Mouse (Mus musculus) stomach, postnatal 0 days (tissue): ENCODE data around the gene Oit3. TPM values are rescaled to one million over a fixed set of nuclear protein-coding genes. Genes with fewer than 3 reads are reported as not detected.

ENCODE experiments used
- ATAC-seq: fragments of 200-750 bp; cut with Nextera tagmentation; 2 replicates; pipeline ENCODE4 v1.8.0; 2017; ENCODE audit not compliant: low FRiP score, low TSS enrichment
- DNase-seq: peaks from one replicate; pipeline ENCODE4 v3.0.0-alpha.2; 2016; ENCODE audit warnings: low spot score
- H3K27ac ChIP-seq: fragments of 300-500 bp; sonication (generic); replicated peaks from 2 replicates; pipeline ENCODE4 v1.5.1; 2014; ENCODE audit warnings: mild to moderate bottlenecking, control low read depth
- H3K27me3 ChIP-seq: fragments of 300-500 bp; sonication (generic); 2 replicates; pipeline ENCODE4 v1.6.1; 2014; ENCODE audit warnings: low read length; ENCODE audit not compliant: control insufficient read depth, insufficient read depth
- H3K36me3 ChIP-seq: fragments of 300-500 bp; sonication (generic); 2 replicates; pipeline ENCODE4 v1.6.1; 2014; ENCODE audit warnings: low read length, mixed read lengths; ENCODE audit not compliant: control insufficient read depth, insufficient read depth
- H3K4me1 ChIP-seq: fragments of 300-500 bp; sonication (generic); replicated peaks from 2 replicates; pipeline ENCODE4 v1.6.1; 2014; ENCODE audit warnings: antibody characterized with exemption; ENCODE audit not compliant: control insufficient read depth, insufficient read depth
- H3K4me2 ChIP-seq: fragments of 300-500 bp; sonication (generic); replicated peaks from 2 replicates; pipeline ENCODE4 v1.6.1; 2014; ENCODE audit warnings: low read depth, mild to moderate bottlenecking, control low read depth, moderate library complexity
- H3K4me3 ChIP-seq: fragments of 300-500 bp; sonication (generic); 2 replicates; pipeline ENCODE4 v1.5.1; 2014; ENCODE audit warnings: low read depth, low read length, control low read depth
- H3K9ac ChIP-seq: fragments of 300-500 bp; sonication (generic); 2 replicates; pipeline ENCODE4 v1.6.1; 2014; ENCODE audit warnings: mild to moderate bottlenecking, low read length, control low read depth, mixed read lengths
- H3K9me3 ChIP-seq: fragments of 300-500 bp; sonication (generic); 2 replicates; pipeline ENCODE4 v1.6.1; 2016; ENCODE audit warnings: low read length; ENCODE audit not compliant: control insufficient read depth
- CTCF ChIP-seq: IDR thresholded peaks from 2 replicates; pipeline ENCODE4 v1.5.1; 2016; ENCODE audit warnings: antibody characterized with exemption, low read depth, mild to moderate bottlenecking, moderate library complexity
- EP300 ChIP-seq: optimal IDR thresholded peaks from 2 replicates; pipeline ENCODE3; 2016; ENCODE audit warnings: antibody characterized with exemption
- WGBS: fragments of 180-500 bp; shearing (Covaris S2); extraction: QIAGEN DNeasy Blood & Tissue Kit; methylation state at CpG from one replicate; pipeline ENCODE4 v1.1.7; 2014; 5-methylcytosine and 5-hydroxymethylcytosine counted together
- polyA plus RNA-seq: library from polyadenylated mRNA; unstranded; fragments of >200 nt; fragmentation: Nextera tagmentation; extraction: Ambion mirVana; gene quantifications from 2 replicates; pipeline ENCODE4 v1.2.1, GENCODE M21; 2015

Gene Oit3
- polyA plus RNA-seq, 1 experiment from 2014 or later, result 0.29 TPM

GRCm38 (mm10) chr10:59454631-59455030 is 13.1 kb upstream of the Oit3 start:
- Histone ChIP-seq H3K4me3 (no peak overlapping the region), H3K27ac (no peak overlapping the region)

GRCm38 (mm10) chr10:59451839-59452238 is 10.3 kb upstream of the Oit3 start:
- Histone ChIP-seq H3K4me2 (no peak overlapping the region), H3K4me3 (no peak overlapping the region), H3K4me1 (no peaks in the 10 kb centered on the region), H3K36me3 (0 out of 2 replicates have a peak, but pooled peaks cover 3% of the 10 kb centered on the region), H3K9ac (no peak overlapping the region), H3K27ac (no peak overlapping the region), H3K9me3 (no peaks in the 10 kb centered on the region), H3K27me3 (no peaks in the 10 kb centered on the region)
- peak; percentile 63 for ATAC-seq
- TF ChIP-seq CTCF (peak; percentile 78), EP300 (no peak)
- no peak for DNase-seq
- WGBS, result 48% methylated on average over 5 of the region's 5 CpGs

More at GRCm38 (mm10) chr10:59454631-59455030, 13.1 kb upstream of the Oit3 start:
- Histone ChIP-seq H3K36me3 (no peaks in the 10 kb centered on the region), H3K27me3 (no peaks in the 10 kb centered on the region), H3K9ac (no peak overlapping the region), H3K9me3 (no peaks in the 10 kb centered on the region), H3K4me1 (no peaks in the 10 kb centered on the region), H3K4me2 (no peak overlapping the region)
- TF ChIP-seq CTCF (peak; percentile 18; the same call in 1 of the 2 replicates), EP300 (no peak)
- no peak for ATAC-seq
- 97% methylated on average over 15 of the region's 15 CpGs for WGBS
- no peak for DNase-seq

- no peak for DNase-seq
- Histone ChIP-seq H3K36me3 (0 out of 2 replicates have a peak, but pooled peaks cover 3% of the 10 kb centered on the region), H3K4me2 (no peak overlapping the region), H3K27me3 (no peaks in the 10 kb centered on the region), H3K4me1 (no peaks in the 10 kb centered on the region), H3K9ac (no peak overlapping the region), H3K27ac (no peak overlapping the region), H3K4me3 (no peak overlapping the region), H3K9me3 (no peaks in the 10 kb centered on the region)
- ATAC-seq, result no peak
- TF ChIP-seq CTCF (no peak), EP300 (no peak)
- WGBS, result 64% methylated on average over 9 of the region's 9 CpGs
These were observed 6.0 kb upstream of the Oit3 start for GRCm38 (mm10) chr10:59447546-59447945.

GRCm38 (mm10) chr10:59446911-59447437 is 5.4 kb upstream of the Oit3 start:
- DNase-seq (no peak), ATAC-seq (no peak)
- Histone ChIP-seq H3K27me3 (no peaks in the 10 kb centered on the region), H3K4me2 (no peak overlapping the region), H3K36me3 (0 out of 2 replicates have a peak, but pooled peaks cover 3% of the 10 kb centered on the region), H3K27ac (no peak overlapping the region), H3K9me3 (no peaks in the 10 kb centered on the region), H3K4me1 (no peaks in the 10 kb centered on the region), H3K4me3 (no peak overlapping the region), H3K9ac (no peak overlapping the region)
- TF ChIP-seq EP300 (no peak), CTCF (no peak)
- WGBS, result 82% methylated on average over 10 of the region's 10 CpGs

GRCm38 (mm10) chr10:59444635-59445034 is 3.1 kb upstream of the Oit3 start:
- Histone ChIP-seq H3K4me3 (no peak overlapping the region), H3K27me3 (no peaks in the 10 kb centered on the region), H3K9me3 (no peaks in the 10 kb centered on the region), H3K9ac (no peak overlapping the region), H3K4me1 (peaks cover 3% of the 10 kb centered on the region; the same call in 1 of the 2 replicates), H3K36me3 (0 out of 2 replicates have a peak, but pooled peaks cover 3% of the 10 kb centered on the region), H3K27ac (no peak overlapping the region), H3K4me2 (no peak overlapping the region)
- ATAC-seq (no peak), DNase-seq (no peak)
- no peak for TF ChIP-seq EP300
- no peak for TF ChIP-seq CTCF
- WGBS, result 42% methylated on average over 8 of the region's 8 CpGs

GRCm38 (mm10) chr10:59444106-59444505 is 2.5 kb upstream of the Oit3 start:
- peaks cover 3% of the 10 kb centered on the region; the same call in 1 of the 2 replicates for H3K4me1 ChIP-seq
- no peak overlapping the region for H3K4me3 ChIP-seq
- H3K27me3 ChIP-seq, result no peaks in the 10 kb centered on the region
- H3K4me2 ChIP-seq, result no peak overlapping the region
- 0 out of 2 replicates have a peak, but pooled peaks cover 3% of the 10 kb centered on the region for H3K36me3 ChIP-seq
- H3K9me3 ChIP-seq, result no peaks in the 10 kb centered on the region
- no peak overlapping the region for H3K27ac ChIP-seq
- DNase-seq (no peak), ATAC-seq (no peak)
- WGBS, result 76% methylated on average over 3 of the region's 3 CpGs
- no peak for TF ChIP-seq CTCF
- no peak for TF ChIP-seq EP300
- no peak overlapping the region for H3K9ac ChIP-seq
